Mouse (Mus musculus): ENCODE measurements around the gene Prcc. TPM values are rescaled to one million over a fixed set of nuclear protein-coding genes. Genes with fewer than 3 reads are reported as not detected.
A peak's percentile ranks its signal among the peaks of the same experiment; 100 is the strongest.

The Prcc gene
- polyA plus RNA-seq, 1 experiment = 34.2 TPM

DNA sequence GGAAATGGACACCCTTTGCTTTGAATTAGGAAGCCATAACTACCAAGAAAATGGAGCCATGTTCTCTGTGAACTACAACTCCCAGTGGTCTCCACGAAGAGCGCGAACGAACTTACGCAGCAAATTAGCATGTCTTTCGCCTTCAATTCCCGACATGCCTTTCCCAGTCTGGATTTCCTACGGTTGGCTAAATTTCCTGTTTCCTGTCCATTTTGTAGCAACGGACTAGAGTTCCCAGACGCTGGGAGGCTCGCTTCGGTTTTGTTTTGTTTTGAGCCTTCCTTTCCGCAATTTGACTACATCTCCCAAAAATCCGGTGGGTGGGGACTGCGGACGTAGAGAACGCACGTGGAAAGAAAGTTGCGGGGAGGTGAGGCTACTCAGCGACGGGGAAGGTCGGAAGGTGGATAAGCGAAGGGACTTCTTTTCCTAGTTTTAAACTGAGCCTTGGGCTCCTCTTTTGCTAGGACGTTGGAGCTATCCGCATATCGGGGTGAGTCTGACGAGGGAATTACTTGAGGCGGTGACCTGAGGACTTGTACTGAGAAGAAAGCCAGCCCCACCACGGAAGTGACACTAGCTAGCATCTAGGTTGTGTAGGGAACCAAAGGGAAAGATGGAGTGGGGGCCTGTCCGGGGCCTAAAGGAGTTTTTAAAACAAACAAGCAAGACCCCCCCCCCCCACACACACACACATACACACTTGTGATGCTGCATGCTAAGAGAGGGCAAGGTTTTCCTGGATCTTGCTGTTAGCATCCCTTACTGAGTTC is 34.1 kb upstream of the Prcc start, which contains the start of gene Mrpl24:
Mrpl24 (plus strand) TSS at position 171 of the 773 bp plus-strand sequence.
- H3K27ac ChIP-seq (ENCODE audit: insufficient read depth, low read length) = peak within 1 kb of the TSS; percentile 81
- peak within 1 kb of the TSS; percentile 76 for H3K4me3 ChIP-seq (ENCODE audit: insufficient read depth, low read length)
- peak; percentile 62 for TF ChIP-seq POLR2A (IDR thresholded peaks at IDR 0.05; ENCODE audit: low read depth, low read length)
- no peak for TF ChIP-seq CTCF (IDR thresholded peaks at IDR 0.05; ENCODE audit: borderline replicate concordance, insufficient read depth, low read length)
- H3K4me1 ChIP-seq (ENCODE audit: control insufficient read depth, insufficient read depth, low read length) = 0 out of 2 replicates have a peak, but pooled peaks cover 2% of the 10 kb centered on the region

DNA sequence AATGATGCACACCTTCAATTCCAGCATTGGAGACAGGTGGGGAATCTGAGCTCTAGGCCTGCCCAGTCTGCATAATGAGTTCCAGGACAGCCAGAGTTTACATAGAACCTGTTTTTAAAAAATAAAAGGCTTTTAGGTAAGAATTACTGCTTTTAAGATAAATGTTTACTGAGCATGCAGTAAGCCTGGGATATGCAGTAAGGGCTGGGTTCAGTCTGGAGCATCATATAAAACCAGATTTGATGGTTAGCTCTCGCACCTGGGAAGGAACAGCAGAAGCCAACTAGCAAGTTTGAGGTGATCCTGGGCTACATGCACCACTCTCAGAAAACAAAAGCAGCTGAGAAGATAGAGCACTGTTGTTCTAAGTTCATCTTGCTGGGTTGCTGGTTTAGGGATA is 33.1 kb upstream of the Prcc start:
- no peak overlapping the region for H3K27ac ChIP-seq (ENCODE audit: insufficient read depth, low read length)

DNA sequence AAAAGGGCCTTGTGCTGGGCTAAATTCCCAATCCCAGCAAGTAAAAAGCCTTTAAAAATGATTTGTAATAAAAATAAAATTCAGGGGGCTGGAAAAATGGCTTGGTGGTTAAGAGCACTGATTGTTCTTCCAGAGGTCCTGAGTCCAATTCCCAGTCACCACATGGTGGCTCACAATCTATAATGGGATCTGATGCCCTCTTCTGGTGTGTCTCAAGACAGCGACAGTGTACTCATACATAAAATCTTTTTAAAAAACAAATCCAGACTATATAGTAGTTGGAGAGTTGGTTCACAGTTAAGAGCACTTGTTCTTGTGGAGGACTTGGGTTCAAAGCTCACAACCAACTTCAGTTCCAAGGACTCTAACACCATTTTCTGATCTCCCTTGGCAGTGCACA is 31.6 kb upstream of the Prcc start:
- TF ChIP-seq POLR2A (IDR thresholded peaks at IDR 0.05; ENCODE audit: low read depth, low read length) (no peak), CTCF (IDR thresholded peaks at IDR 0.05; ENCODE audit: borderline replicate concordance, insufficient read depth, low read length) (no peak)
- Histone ChIP-seq H3K4me1 (ENCODE audit: control insufficient read depth, insufficient read depth, low read length) (0 out of 2 replicates have a peak, but pooled peaks cover 4% of the 10 kb centered on the region), H3K4me3 (ENCODE audit: insufficient read depth, low read length) (no peak overlapping the region), H3K27ac (ENCODE audit: insufficient read depth, low read length) (no peak overlapping the region)

More for the DNA sequence above, 33.1 kb upstream of the Prcc start:
- H3K4me1 ChIP-seq (ENCODE audit: control insufficient read depth, insufficient read depth, low read length) = 0 out of 2 replicates have a peak, but pooled peaks cover 2% of the 10 kb centered on the region
- TF ChIP-seq POLR2A (IDR thresholded peaks at IDR 0.05; ENCODE audit: low read depth, low read length) (no peak), CTCF (IDR thresholded peaks at IDR 0.05; ENCODE audit: borderline replicate concordance, insufficient read depth, low read length) (no peak)
- H3K4me3 ChIP-seq (ENCODE audit: insufficient read depth, low read length) = no peak overlapping the region

DNA sequence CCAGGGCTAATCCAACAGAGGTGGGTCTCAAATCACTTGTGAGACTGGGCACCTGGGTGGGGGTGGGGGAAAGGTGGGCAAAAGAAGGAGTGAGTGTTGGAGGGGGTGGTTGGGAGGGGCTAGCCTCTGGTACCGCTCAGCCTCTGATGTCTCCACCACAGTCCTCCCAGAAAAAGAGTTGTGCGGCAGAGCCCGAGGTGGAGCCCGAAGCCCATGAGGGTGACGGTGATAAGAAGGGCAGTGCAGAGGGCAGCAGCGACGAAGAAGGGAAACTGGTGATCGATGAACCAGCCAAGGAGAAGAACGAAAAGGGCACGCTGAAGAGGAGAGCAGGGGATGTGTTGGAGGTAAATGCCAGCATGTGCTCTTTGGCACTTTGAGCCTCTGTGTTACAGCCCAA is 28.5 kb upstream of the Prcc start:
- TF ChIP-seq POLR2A (IDR thresholded peaks at IDR 0.05; ENCODE audit: low read depth, low read length) (no peak), CTCF (IDR thresholded peaks at IDR 0.05; ENCODE audit: borderline replicate concordance, insufficient read depth, low read length) (no peak)
- Histone ChIP-seq H3K27ac (ENCODE audit: insufficient read depth, low read length) (no peak overlapping the region), H3K4me3 (ENCODE audit: insufficient read depth, low read length) (no peak overlapping the region), H3K4me1 (ENCODE audit: control insufficient read depth, insufficient read depth, low read length) (peaks cover 12% of the 10 kb centered on the region)

DNA sequence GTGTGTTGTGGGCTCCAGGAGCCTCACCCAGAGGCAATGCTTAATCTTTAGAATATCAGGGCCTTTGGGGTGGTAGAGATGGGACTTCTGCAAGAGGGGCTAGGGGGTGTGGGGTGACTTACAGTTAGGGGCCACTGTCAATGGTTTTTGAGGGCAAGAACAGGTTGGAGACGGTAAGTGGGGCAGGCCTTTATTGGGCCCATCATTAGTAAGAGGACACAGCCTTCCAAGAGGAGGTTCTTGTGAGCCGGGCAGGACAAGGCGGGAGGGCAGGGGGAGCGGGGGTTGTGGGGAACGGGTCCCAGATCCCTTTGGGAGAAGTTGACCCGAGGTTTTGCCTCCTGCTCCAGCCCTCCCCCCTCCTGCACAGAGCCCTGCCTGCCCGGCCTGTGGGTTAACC is 28.1 kb upstream of the Prcc start:
- H3K4me3 ChIP-seq (ENCODE audit: insufficient read depth, low read length) = no peak overlapping the region
- no peak for TF ChIP-seq POLR2A (IDR thresholded peaks at IDR 0.05; ENCODE audit: low read depth, low read length)
- TF ChIP-seq CTCF (IDR thresholded peaks at IDR 0.05; ENCODE audit: borderline replicate concordance, insufficient read depth, low read length) = no peak
- H3K4me1 ChIP-seq (ENCODE audit: control insufficient read depth, insufficient read depth, low read length) = peaks cover 10% of the 10 kb centered on the region
- H3K27ac ChIP-seq (ENCODE audit: insufficient read depth, low read length) = peak overlapping the region; percentile 76; the same call in 1 of the 2 replicates

DNA sequence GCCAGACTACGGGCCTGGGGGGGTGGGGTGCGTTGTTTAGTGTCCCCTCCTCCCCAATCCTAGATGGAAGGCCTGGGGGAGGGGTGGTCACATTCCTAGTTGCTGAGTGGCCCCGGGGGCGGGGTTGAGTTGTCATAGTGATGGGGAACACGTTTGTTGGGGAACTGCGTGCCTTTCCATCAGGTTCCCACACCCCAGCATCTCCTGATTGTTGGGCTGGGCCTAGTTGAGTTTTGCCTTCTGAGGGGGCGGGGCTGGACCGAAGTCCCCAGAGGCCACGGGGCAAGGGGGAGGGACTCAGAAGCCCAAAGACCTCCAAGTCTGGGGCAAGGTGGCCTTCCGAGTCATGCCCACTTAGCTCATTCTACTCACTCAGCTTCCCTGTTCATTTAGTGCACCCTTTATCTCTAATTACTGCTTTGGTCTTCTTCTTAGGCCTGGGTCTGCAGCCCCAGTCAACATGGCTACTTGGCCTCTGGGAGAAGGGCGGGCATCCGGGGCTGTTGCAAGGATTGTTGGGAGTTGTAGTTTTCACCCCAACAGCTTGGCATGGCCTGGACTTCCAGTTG is 25.2 kb upstream of the Prcc start:
- peaks cover 10% of the 10 kb centered on the region for H3K4me1 ChIP-seq (ENCODE audit: control insufficient read depth, insufficient read depth, low read length)
- H3K27ac ChIP-seq (ENCODE audit: insufficient read depth, low read length) = peak overlapping the region; percentile 93
- peak overlapping the region; percentile 37 for H3K4me3 ChIP-seq (ENCODE audit: insufficient read depth, low read length)
- TF ChIP-seq CTCF (IDR thresholded peaks at IDR 0.05; ENCODE audit: borderline replicate concordance, insufficient read depth, low read length) (no peak), POLR2A (IDR thresholded peaks at IDR 0.05; ENCODE audit: low read depth, low read length) (no peak)

DNA sequence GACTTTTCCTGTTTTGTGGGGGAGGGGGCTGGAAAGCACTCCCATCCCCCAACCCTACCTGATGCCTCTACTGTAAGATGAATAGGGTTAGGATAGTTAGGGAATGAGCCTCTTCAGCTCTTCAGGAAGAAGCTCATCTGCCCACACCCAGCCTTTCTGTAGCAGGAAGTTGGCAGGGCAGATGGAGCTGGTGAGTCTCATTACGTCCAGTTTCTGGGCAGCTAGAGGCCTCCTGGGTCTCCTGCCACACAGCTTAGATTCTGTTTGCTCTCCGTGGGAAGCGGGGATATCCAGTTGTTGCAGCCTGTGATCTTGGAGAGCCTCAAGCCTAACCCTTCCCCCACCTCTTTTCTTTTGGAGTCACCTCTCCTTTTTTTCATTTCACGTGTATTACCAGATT is 24.5 kb upstream of the Prcc start:
- Histone ChIP-seq H3K27ac (ENCODE audit: insufficient read depth, low read length) (peak overlapping the region; percentile 97), H3K4me3 (ENCODE audit: insufficient read depth, low read length) (peak overlapping the region; percentile 2), H3K4me1 (ENCODE audit: control insufficient read depth, insufficient read depth, low read length) (peaks cover 10% of the 10 kb centered on the region)
- TF ChIP-seq POLR2A (IDR thresholded peaks at IDR 0.05; ENCODE audit: low read depth, low read length) (peak; percentile 50; the same call in 1 of the 2 replicates), CTCF (IDR thresholded peaks at IDR 0.05; ENCODE audit: borderline replicate concordance, insufficient read depth, low read length) (no peak)

DNA sequence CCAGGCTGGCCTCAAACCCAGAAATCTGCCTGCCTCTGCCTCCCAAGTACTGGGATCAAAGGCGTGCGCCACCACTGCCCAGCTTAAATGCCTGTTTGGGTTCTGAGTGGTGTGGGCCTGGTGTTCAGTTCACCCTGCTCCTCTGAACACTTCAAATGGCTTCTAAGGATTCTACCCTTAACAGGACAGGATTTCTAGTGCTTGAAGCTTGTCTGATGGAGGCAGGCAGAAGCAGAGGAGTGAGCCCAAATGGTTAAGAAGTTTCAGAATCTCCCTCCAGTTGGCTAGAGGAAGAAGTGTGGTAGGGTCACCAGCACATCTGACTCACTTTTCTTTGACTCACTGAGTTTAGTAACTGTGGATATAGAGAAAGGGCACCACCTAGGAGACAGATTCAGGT is 24.0 kb upstream of the Prcc start:
- Histone ChIP-seq H3K4me3 (ENCODE audit: insufficient read depth, low read length) (no peak overlapping the region; the same call in 1 of the 2 replicates), H3K27ac (ENCODE audit: insufficient read depth, low read length) (peak overlapping the region; percentile 97), H3K4me1 (ENCODE audit: control insufficient read depth, insufficient read depth, low read length) (peaks cover 10% of the 10 kb centered on the region)
- TF ChIP-seq CTCF (IDR thresholded peaks at IDR 0.05; ENCODE audit: borderline replicate concordance, insufficient read depth, low read length) (no peak), POLR2A (IDR thresholded peaks at IDR 0.05; ENCODE audit: low read depth, low read length) (0 out of 2 replicates have a peak, but pooled peaks have one; percentile 38)

DNA sequence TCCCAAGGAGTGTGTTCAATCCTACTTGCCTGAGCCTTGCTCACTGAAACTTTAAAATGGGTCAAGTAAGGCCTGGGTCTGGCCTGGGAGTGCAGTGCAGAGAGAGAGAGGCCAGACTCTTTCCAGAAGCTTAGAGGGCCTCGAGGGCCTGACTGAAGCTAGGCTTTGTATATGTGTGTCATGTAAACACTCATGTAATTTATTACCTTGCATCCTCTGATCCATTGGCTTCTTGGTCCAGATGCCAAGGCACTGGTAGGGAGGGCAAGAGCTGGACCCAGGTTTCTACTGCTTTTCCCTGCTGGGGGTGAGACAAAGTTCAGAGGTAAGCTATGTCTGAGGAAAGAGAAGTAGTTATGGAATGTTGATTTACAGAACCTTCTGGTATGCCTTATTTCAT is 22.5 kb upstream of the Prcc start:
- Histone ChIP-seq H3K4me3 (ENCODE audit: insufficient read depth, low read length) (peak overlapping the region; percentile 96), H3K27ac (ENCODE audit: insufficient read depth, low read length) (peak overlapping the region; percentile 97), H3K4me1 (ENCODE audit: control insufficient read depth, insufficient read depth, low read length) (peaks cover 8% of the 10 kb centered on the region)
- TF ChIP-seq POLR2A (IDR thresholded peaks at IDR 0.05; ENCODE audit: low read depth, low read length) (0 out of 2 replicates have a peak, but pooled peaks have one; percentile 7), CTCF (IDR thresholded peaks at IDR 0.05; ENCODE audit: borderline replicate concordance, insufficient read depth, low read length) (no peak)

Measured in embryonic fibroblast, embryonic 13.5 days (primary cell).